Mouse (Mus musculus) ES-Bruce4 (cell line): ENCODE measurements around the gene Pbx1.

Experiments used
- CTCF ChIP-seq: IDR thresholded peaks from one replicate; pipeline ENCODE4 v1.8.1; 2011; ENCODE audit warnings: low read depth, low read length
- POLR2A ChIP-seq: IDR thresholded peaks from one replicate; pipeline ENCODE4 v1.8.1; 2011; ENCODE audit warnings: low read length; ENCODE audit not compliant: insufficient read depth

DNA sequence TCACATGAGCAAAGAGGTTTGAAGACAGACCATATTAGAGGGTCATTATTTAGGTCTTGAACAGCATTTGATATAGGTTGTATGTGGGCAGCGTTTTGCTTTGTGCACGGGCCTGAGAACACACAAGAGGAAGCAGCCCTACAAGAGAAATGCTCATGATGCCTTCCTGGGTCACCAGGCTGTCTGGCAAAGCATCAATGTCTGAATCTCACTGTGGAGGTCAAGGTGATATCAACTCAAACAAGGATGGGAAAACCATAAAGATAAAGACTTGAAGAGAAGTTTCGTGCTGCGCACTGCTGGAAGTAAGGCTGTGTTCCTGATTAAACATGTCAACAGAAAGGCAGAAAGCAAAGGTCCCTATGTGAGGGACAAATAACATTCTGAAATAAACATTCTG, 157.8 kb downstream of the Pbx1 start:
- no peak for TF ChIP-seq CTCF
- TF ChIP-seq POLR2A = no peak
